Mouse (Mus musculus): ENCODE data around the gene Cntn5. TPM values are rescaled to one million over a fixed set of nuclear protein-coding genes. Genes with fewer than 3 reads are reported as not detected.
A peak's percentile ranks its signal among the peaks of the same experiment; 100 is the strongest.

Gene Cntn5
- not detected in 2 replicates for polyA plus RNA-seq (2016; fragmentation: Nextera tagmentation; extraction: Ambion mirVana)

- no peaks in the 10 kb centered on the region for H3K36me3 ChIP-seq
- peak within 1 kb of the TSS; percentile 24; the same call in 1 of the 2 replicates for H3K4me2 ChIP-seq
- no peaks in the 10 kb centered on the region for H3K4me1 ChIP-seq
- WGBS (ENCODE audit: insufficient replicate concordance), result 6% methylated on average over 28 of the region's 28 CpGs
- H3K9ac ChIP-seq, result no peak within 1 kb of the TSS
- no peak within 1 kb of the TSS for H3K27ac ChIP-seq
- no peak for ATAC-seq
- peaks cover 11% of the 10 kb centered on the region for H3K27me3 ChIP-seq (replicated peaks)
- no peaks in the 10 kb centered on the region for H3K9me3 ChIP-seq (replicated peaks)
- no peak within 1 kb of the TSS for H3K4me3 ChIP-seq
Observed at GRCm38 (mm10) chr9:10904616-10905363, at the start of gene Cntn5. TSS of gene Cntn5 (minus strand) at chr9:10904775.

- Histone ChIP-seq H3K9ac (no peak overlapping the region), H3K4me2 (no peak overlapping the region), H3K36me3 (no peaks in the 10 kb centered on the region), H3K9me3 (replicated peaks) (no peaks in the 10 kb centered on the region), H3K27me3 (replicated peaks) (no peaks in the 10 kb centered on the region), H3K4me3 (no peak overlapping the region), H3K27ac (no peak overlapping the region), H3K4me1 (no peaks in the 10 kb centered on the region)
- no peak for ATAC-seq
Observed at GRCm38 (mm10) chr9:10950470-10950869, 45.9 kb upstream of the Cntn5 start.

GRCm38 (mm10) chr9:10909573-10909972 is 5.0 kb upstream of the Cntn5 start:
- Histone ChIP-seq H3K9me3 (replicated peaks) (no peaks in the 10 kb centered on the region), H3K27me3 (replicated peaks) (peaks cover 6% of the 10 kb centered on the region), H3K4me1 (no peaks in the 10 kb centered on the region), H3K4me3 (no peak overlapping the region), H3K4me2 (no peak overlapping the region), H3K9ac (no peak overlapping the region), H3K27ac (no peak overlapping the region), H3K36me3 (no peaks in the 10 kb centered on the region)
- no peak for ATAC-seq
- WGBS (ENCODE audit: insufficient replicate concordance), result 16% methylated on average over 5 of the region's 5 CpGs

GRCm38 (mm10) chr9:10905696-10906095 is 1.1 kb upstream of the Cntn5 start:
- 67% methylated on average over 9 of the region's 9 CpGs for WGBS (ENCODE audit: insufficient replicate concordance)

GRCm38 (mm10) chr9:10879758-10880157 is 24.8 kb downstream of the Cntn5 start:
- no peak overlapping the region for H3K4me3 ChIP-seq
- 47% methylated on average over 1 of the region's 1 CpGs for WGBS (ENCODE audit: insufficient replicate concordance)
- H3K4me1 ChIP-seq, result no peaks in the 10 kb centered on the region
- ATAC-seq, result no peak
- H3K4me2 ChIP-seq, result no peak overlapping the region
- no peaks in the 10 kb centered on the region for H3K27me3 ChIP-seq (replicated peaks)
- no peaks in the 10 kb centered on the region for H3K9me3 ChIP-seq (replicated peaks)
- H3K36me3 ChIP-seq, result no peaks in the 10 kb centered on the region
- H3K27ac ChIP-seq, result no peak overlapping the region
- no peak overlapping the region for H3K9ac ChIP-seq

More at GRCm38 (mm10) chr9:10905696-10906095, 1.1 kb upstream of the Cntn5 start:
- H3K4me1 ChIP-seq, result no peaks in the 10 kb centered on the region
- no peak for ATAC-seq
- no peak overlapping the region for H3K4me3 ChIP-seq
- no peak overlapping the region for H3K4me2 ChIP-seq
- H3K27me3 ChIP-seq (replicated peaks), result peaks cover 11% of the 10 kb centered on the region
- H3K9me3 ChIP-seq (replicated peaks), result no peaks in the 10 kb centered on the region
- no peaks in the 10 kb centered on the region for H3K36me3 ChIP-seq
- H3K9ac ChIP-seq, result no peak overlapping the region
- no peak overlapping the region for H3K27ac ChIP-seq

GRCm38 (mm10) chr9:10873881-10874280 is 30.7 kb downstream of the Cntn5 start:
- H3K4me3 ChIP-seq, result no peak overlapping the region

GRCm38 (mm10) chr9:10856204-10856892 is 48.2 kb downstream of the Cntn5 start:
- no peak for ATAC-seq
- H3K4me3 ChIP-seq, result no peak overlapping the region
- H3K9me3 ChIP-seq (replicated peaks), result no peaks in the 10 kb centered on the region
- 76% methylated on average over 3 of the region's 3 CpGs for WGBS (ENCODE audit: insufficient replicate concordance)
- no peaks in the 10 kb centered on the region for H3K4me1 ChIP-seq
- H3K27ac ChIP-seq, result no peak overlapping the region
- H3K4me2 ChIP-seq, result no peak overlapping the region
- H3K36me3 ChIP-seq, result no peaks in the 10 kb centered on the region
- H3K9ac ChIP-seq, result no peak overlapping the region
- no peaks in the 10 kb centered on the region for H3K27me3 ChIP-seq (replicated peaks)

More at GRCm38 (mm10) chr9:10873881-10874280, 30.7 kb downstream of the Cntn5 start:
- Histone ChIP-seq H3K4me1 (no peaks in the 10 kb centered on the region), H3K27ac (no peak overlapping the region), H3K4me2 (no peak overlapping the region), H3K36me3 (no peaks in the 10 kb centered on the region), H3K27me3 (replicated peaks) (no peaks in the 10 kb centered on the region), H3K9ac (no peak overlapping the region), H3K9me3 (replicated peaks) (no peaks in the 10 kb centered on the region)
- 55% methylated on average over 3 of the region's 3 CpGs for WGBS (ENCODE audit: insufficient replicate concordance)
- ATAC-seq, result no peak

GRCm38 (mm10) chr9:10816711-10817110 is 87.9 kb downstream of the Cntn5 start:
- H3K4me1 ChIP-seq, result no peaks in the 10 kb centered on the region
- ATAC-seq, result no peak
- H3K9me3 ChIP-seq (replicated peaks), result no peaks in the 10 kb centered on the region
- H3K36me3 ChIP-seq, result no peaks in the 10 kb centered on the region
- H3K27ac ChIP-seq, result no peak overlapping the region
- no peak overlapping the region for H3K4me2 ChIP-seq
- 57% methylated on average over 1 of the region's 1 CpGs for WGBS (ENCODE audit: insufficient replicate concordance)
- no peaks in the 10 kb centered on the region for H3K27me3 ChIP-seq (replicated peaks)
- H3K9ac ChIP-seq, result no peak overlapping the region
- H3K4me3 ChIP-seq, result no peak overlapping the region

- H3K4me3 ChIP-seq, result no peak overlapping the region
- no peak overlapping the region for H3K4me2 ChIP-seq
- no peaks in the 10 kb centered on the region for H3K36me3 ChIP-seq
- H3K4me1 ChIP-seq, result no peaks in the 10 kb centered on the region
- H3K27ac ChIP-seq, result no peak overlapping the region
- WGBS (ENCODE audit: insufficient replicate concordance), result 76% methylated on average over 1 of the region's 1 CpGs
- no peak for ATAC-seq
- H3K9me3 ChIP-seq (replicated peaks), result no peaks in the 10 kb centered on the region
- no peaks in the 10 kb centered on the region for H3K27me3 ChIP-seq (replicated peaks)
- no peak overlapping the region for H3K9ac ChIP-seq
Observed at GRCm38 (mm10) chr9:10797158-10797557, 107.4 kb downstream of the Cntn5 start.

GRCm38 (mm10) chr9:10795102-10795501 is 109.5 kb downstream of the Cntn5 start:
- no peak overlapping the region for H3K4me2 ChIP-seq
- H3K36me3 ChIP-seq, result no peaks in the 10 kb centered on the region
- H3K9me3 ChIP-seq (replicated peaks), result no peaks in the 10 kb centered on the region
- no peak overlapping the region for H3K4me3 ChIP-seq
- 35% methylated on average over 2 of the region's 2 CpGs for WGBS (ENCODE audit: insufficient replicate concordance)
- no peak for ATAC-seq
- no peaks in the 10 kb centered on the region for H3K27me3 ChIP-seq (replicated peaks)
- no peaks in the 10 kb centered on the region for H3K4me1 ChIP-seq
- no peak overlapping the region for H3K27ac ChIP-seq
- H3K9ac ChIP-seq, result no peak overlapping the region

- Histone ChIP-seq H3K4me2 (no peak overlapping the region), H3K9ac (no peak overlapping the region), H3K4me3 (no peak overlapping the region), H3K36me3 (no peaks in the 10 kb centered on the region), H3K27me3 (replicated peaks) (no peaks in the 10 kb centered on the region), H3K9me3 (replicated peaks) (no peaks in the 10 kb centered on the region), H3K27ac (no peak overlapping the region), H3K4me1 (no peaks in the 10 kb centered on the region)
- WGBS (ENCODE audit: insufficient replicate concordance), result 61% methylated on average over 2 of the region's 2 CpGs
- no peak for ATAC-seq
Observed at GRCm38 (mm10) chr9:10731878-10732277, 172.7 kb downstream of the Cntn5 start.

GRCm38 (mm10) chr9:10724191-10724590 is 180.4 kb downstream of the Cntn5 start:
- 58% methylated on average over 2 of the region's 2 CpGs for WGBS (ENCODE audit: insufficient replicate concordance)
- no peak overlapping the region for H3K4me2 ChIP-seq

More at GRCm38 (mm10) chr9:10724191-10724590, 180.4 kb downstream of the Cntn5 start:
- Histone ChIP-seq H3K9ac (no peak overlapping the region), H3K36me3 (no peaks in the 10 kb centered on the region), H3K27me3 (replicated peaks) (no peaks in the 10 kb centered on the region), H3K4me3 (no peak overlapping the region), H3K4me1 (no peaks in the 10 kb centered on the region), H3K9me3 (replicated peaks) (no peaks in the 10 kb centered on the region), H3K27ac (no peak overlapping the region)
- no peak for ATAC-seq

All from liver, embryonic 12.5 days (tissue).